Comparison of ENCODE assay signal across 27 mouse cellular contexts in the genomic region with DNA sequence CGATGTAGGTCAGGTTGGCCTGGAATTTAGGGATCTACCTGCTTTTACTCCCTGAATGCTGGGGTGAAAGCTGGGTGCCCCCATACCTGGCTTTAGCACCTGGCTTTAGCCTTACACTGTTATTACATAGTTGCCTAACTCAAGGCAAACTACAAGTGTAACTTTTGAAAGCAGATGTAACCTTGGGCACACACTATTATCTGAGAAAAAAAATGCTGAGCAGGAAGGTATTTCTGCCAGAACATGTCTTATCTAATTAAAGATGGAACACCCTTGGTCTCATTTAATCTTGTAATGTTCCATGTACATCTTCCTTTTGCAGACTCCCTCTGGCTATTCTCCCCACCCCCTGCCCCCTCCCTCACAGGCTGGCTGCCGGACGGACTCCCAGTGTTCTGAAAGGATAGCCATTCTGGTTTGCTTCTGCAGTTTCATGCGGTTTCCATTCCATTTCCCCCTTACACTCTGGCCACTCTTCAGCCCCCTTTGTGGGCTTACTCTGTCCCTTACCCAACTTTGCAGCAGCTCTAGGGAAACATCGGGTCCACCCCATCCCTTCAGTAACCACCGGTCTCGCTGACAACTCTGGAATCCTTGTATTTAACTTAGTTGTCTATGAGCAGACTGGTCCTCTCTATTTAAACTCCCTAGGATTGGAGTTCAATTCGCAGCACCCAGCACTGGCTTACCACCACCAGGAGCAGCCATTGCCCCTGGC. TPM values are rescaled to one million over a fixed set of nuclear protein-coding genes. Genes with fewer than 3 reads are reported as not detected.
DNase-seq lines count a peak whose midpoint lies in the region; ATAC-seq lines count a peak whose summit lies in the region.
"Had no signal": no experiment of that assay in that cellular context is flagged by ENCODE, and none has a peak within 500 bp of the region (broad histone marks: within the 10 kb centered on the region; RNA-seq: fewer than 3 reads in every experiment).

No protein-coding gene starts in this region.

- H3K4me3 ChIP-seq in midbrain, embryonic 11.5 days (ENCODE audit: low read depth, low read length), result no peak overlapping the region
- H3K4me3 ChIP-seq in midbrain, embryonic 14.5 days (replicated peaks; ENCODE audit: low read depth, low read length), result no peak overlapping the region
- H3K4me3 ChIP-seq: forebrain, embryonic 10.5 days; forebrain, embryonic 13.5 days; hindbrain, embryonic 10.5 days; hindbrain, embryonic 13.5 days had no signal

- H3K9ac ChIP-seq in midbrain, embryonic 11.5 days (ENCODE audit: low read length), result no peak overlapping the region
- H3K9ac ChIP-seq in midbrain, embryonic 14.5 days (replicated peaks; ENCODE audit: low read length), result no peak overlapping the region
- H3K9ac ChIP-seq: forebrain, embryonic 13.5 days; hindbrain, embryonic 13.5 days had no signal

- peak; percentile 81 for DNase-seq in heart, adult 11 months
- no peak for DNase-seq in heart, postnatal 4 days
- peak; percentile 59 for DNase-seq in midbrain, embryonic 11.5 days (ENCODE audit: low spot score, missing footprints)
- DNase-seq in midbrain, embryonic 14.5 days, result no peak
- peak; percentile 56 for DNase-seq in testis, postnatal 10 days (ENCODE audit: low spot score)
- no peak for DNase-seq in embryo, embryonic 10.5 days (ENCODE audit: low spot score)
- DNase-seq in spleen, postnatal 36 days (ENCODE audit: low spot score in 2 of 2), result no peak
- DNase-seq: adrenal gland, postnatal 10 days; adrenal gland, postnatal 36 days; cerebellum, adult 18-20 months; cerebellum, adult 9-10 months; cerebellum, postnatal 25 days; embryo, embryonic 11 days; gastrocnemius, postnatal 10 days; gastrocnemius, postnatal 36 days had no signal

- no peaks in the 10 kb centered on the region for H3K9me3 ChIP-seq in midbrain, embryonic 11.5 days (ENCODE audit: control insufficient read depth, low read length)
- H3K9me3 ChIP-seq in midbrain, embryonic 14.5 days (ENCODE audit: control insufficient read depth, low read length), result no peaks in the 10 kb centered on the region
- H3K9me3 ChIP-seq: forebrain, embryonic 10.5 days; forebrain, embryonic 13.5 days; hindbrain, embryonic 10.5 days; hindbrain, embryonic 13.5 days had no signal

- no peaks in the 10 kb centered on the region for H3K27me3 ChIP-seq in midbrain, embryonic 11.5 days (ENCODE audit: control insufficient read depth, insufficient read depth, low read length)
- H3K27me3 ChIP-seq in midbrain, embryonic 14.5 days (ENCODE audit: control insufficient read depth, insufficient read depth, low read length), result no peaks in the 10 kb centered on the region
- H3K27me3 ChIP-seq: forebrain, embryonic 13.5 days; hindbrain, embryonic 13.5 days; Patski had no signal

- 76% methylated on average over 8 of the region's 8 CpGs for WGBS in midbrain, embryonic 11.5 days
- WGBS in midbrain, embryonic 14.5 days, result 80% methylated on average over 8 of the region's 8 CpGs

- peaks cover 16% of the 10 kb centered on the region for H3K36me3 ChIP-seq in midbrain, embryonic 11.5 days (ENCODE audit: control insufficient read depth, insufficient read depth, low read length)
- H3K36me3 ChIP-seq in midbrain, embryonic 14.5 days (ENCODE audit: control insufficient read depth, insufficient read depth, low read length), result peaks cover 43% of the 10 kb centered on the region

- no peak for ATAC-seq in midbrain, embryonic 11.5 days (ENCODE audit: low FRiP score)
- no peak for ATAC-seq in midbrain, embryonic 14.5 days (ENCODE audit: low FRiP score, low TSS enrichment)
- ATAC-seq: forebrain, embryonic 13.5 days; forebrain, embryonic 16.5 days; hindbrain, embryonic 16.5 days; Patski had no signal

- H3K4me1 ChIP-seq in midbrain, embryonic 11.5 days (ENCODE audit: control insufficient read depth, insufficient read depth, low read length), result peaks cover 4% of the 10 kb centered on the region; the same call in 1 of the 2 replicates
- H3K4me1 ChIP-seq in midbrain, embryonic 14.5 days (ENCODE audit: control insufficient read depth, insufficient read depth, low read length), result no peaks in the 10 kb centered on the region

- H3K4me2 ChIP-seq in midbrain, embryonic 11.5 days, result no peak overlapping the region
- no peak overlapping the region for H3K4me2 ChIP-seq in midbrain, embryonic 14.5 days (ENCODE audit: low read length)
- H3K4me2 ChIP-seq: forebrain, embryonic 13.5 days; heart, embryonic 11.5 days; hindbrain, embryonic 13.5 days had no signal

- H3K27ac ChIP-seq in midbrain, embryonic 11.5 days (ENCODE audit: low read depth, low read length), result no peak overlapping the region
- no peak overlapping the region for H3K27ac ChIP-seq in midbrain, embryonic 14.5 days (replicated peaks; ENCODE audit: low read depth, low read length)
- H3K27ac ChIP-seq: forebrain, embryonic 10.5 days; forebrain, embryonic 13.5 days; hindbrain, embryonic 10.5 days; hindbrain, embryonic 13.5 days had no signal

RNA-seq across cellular contexts. Expression of a gene that starts 1.3 kb away (rescaled TPM):
- not detected for total RNA-seq in heart, postnatal 4 days (2021)
- polyA plus RNA-seq in midbrain, embryonic 11.5 days (2014; fragmentation: Nextera tagmentation; extraction: Ambion mirVana), result 0.93 and 1.4 TPM in 2 replicates
- 0.32 and 0.53 TPM in 2 replicates for polyA plus RNA-seq in midbrain, embryonic 14.5 days (2014; fragmentation: Nextera tagmentation; extraction: Ambion mirVana)
- total RNA-seq: gastrocnemius, adult 18-20 months; gastrocnemius, postnatal 36 days; heart, postnatal 25 days had no signal
- polyA plus RNA-seq: heart, postnatal 0 days had no signal

RNA-seq across cellular contexts. Expression of a gene that starts 18.8 kb away (rescaled TPM):
- 10 to 100 TPM; 20.3 to 21.1 TPM for total RNA-seq in heart, postnatal 4 days (2021)
- polyA plus RNA-seq in midbrain, embryonic 11.5 days (2014; fragmentation: Nextera tagmentation; extraction: Ambion mirVana), result 370 and 373 TPM in 2 replicates
- polyA plus RNA-seq in midbrain, embryonic 14.5 days (2014; fragmentation: Nextera tagmentation; extraction: Ambion mirVana), result 223 and 257 TPM in 2 replicates

RNA-seq across cellular contexts. Expression of a gene that starts 25.6 kb away (rescaled TPM):
- total RNA-seq in heart, postnatal 4 days (2021), result 100 to 1,000 TPM; 162 to 168 TPM
- polyA plus RNA-seq in midbrain, embryonic 11.5 days (2014; fragmentation: Nextera tagmentation; extraction: Ambion mirVana), result 172 and 176 TPM in 2 replicates
- 117 and 127 TPM in 2 replicates for polyA plus RNA-seq in midbrain, embryonic 14.5 days (2014; fragmentation: Nextera tagmentation; extraction: Ambion mirVana)

RNA-seq across cellular contexts. Expression of a gene that starts 26.2 kb away (rescaled TPM):
- 100 to 1,000 TPM; 292 to 296 TPM for total RNA-seq in heart, postnatal 4 days (2021)
- 542 and 583 TPM in 2 replicates for polyA plus RNA-seq in midbrain, embryonic 11.5 days (2014; fragmentation: Nextera tagmentation; extraction: Ambion mirVana)
- polyA plus RNA-seq in midbrain, embryonic 14.5 days (2014; fragmentation: Nextera tagmentation; extraction: Ambion mirVana), result 356 and 462 TPM in 2 replicates

RNA-seq across cellular contexts. Expression of a gene that starts 31.7 kb away (rescaled TPM):
- 1 to 10 TPM; 1.5 to 1.8 TPM for total RNA-seq in heart, postnatal 4 days (2021)
- polyA plus RNA-seq in midbrain, embryonic 11.5 days (2014; fragmentation: Nextera tagmentation; extraction: Ambion mirVana), result 1.1 and 1.2 TPM in 2 replicates
- polyA plus RNA-seq in midbrain, embryonic 14.5 days (2014; fragmentation: Nextera tagmentation; extraction: Ambion mirVana), result 3.1 and 3.7 TPM in 2 replicates
- total RNA-seq: common myeloid progenitor, adult 5-6 weeks; gastrocnemius, postnatal 36 days had no signal

Comparison
In these comparisons a context has a peak if more than half of its experiments do, and no peak if none do; other contexts are left out.
1. DNase-seq: peak in heart, adult 11 months (single experiment), midbrain, embryonic 11.5 days (single experiment) and testis, postnatal 10 days (single experiment); none in heart, postnatal 4 days (single experiment), midbrain, embryonic 14.5 days (single experiment), embryo, embryonic 10.5 days (single experiment) and spleen, postnatal 36 days (0 of 2).